ENCODE assay signal across 12 mouse cellular contexts in the genomic region with DNA sequence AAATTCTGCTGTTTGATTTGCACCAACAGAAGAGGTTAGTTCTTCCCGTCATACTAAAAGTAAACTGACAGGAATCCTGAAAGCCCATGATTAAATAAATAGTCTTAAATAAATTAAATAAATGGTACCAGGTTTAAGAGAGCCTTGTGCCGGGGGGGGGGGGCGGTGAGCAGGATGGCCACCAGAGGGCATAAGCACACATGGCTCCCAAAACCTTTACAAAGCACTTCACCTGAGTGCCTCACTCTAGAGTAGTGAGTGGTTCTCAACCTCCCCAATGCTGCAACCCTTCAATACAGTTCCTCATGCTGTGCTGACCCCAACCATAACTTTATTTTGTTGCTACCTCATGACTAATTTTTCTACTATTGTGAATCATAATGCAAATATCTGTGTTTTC. TPM values are rescaled to one million over a fixed set of nuclear protein-coding genes. Genes with fewer than 3 reads are reported as not detected.
DNase-seq lines count a peak whose midpoint lies in the region; ATAC-seq and TF ChIP-seq lines count a peak whose summit lies in the region.
"Had no signal": no experiment of that assay in that cellular context is flagged by ENCODE, and none has a peak within 500 bp of the region (broad histone marks: within the 10 kb centered on the region; RNA-seq: fewer than 3 reads in every experiment).

No protein-coding gene starts in this region.

- no peak overlapping the region for H3K27ac ChIP-seq in hindbrain, postnatal 0 days
- no peak overlapping the region for H3K27ac ChIP-seq in hindbrain, embryonic 10.5 days
- H3K27ac ChIP-seq: forebrain, embryonic 10.5 days; hindbrain, embryonic 14.5 days had no signal

- DNase-seq in hindbrain, postnatal 0 days (ENCODE audit: low spot score): no peak
- no peak for DNase-seq in hindbrain, embryonic 10.5 days (ENCODE audit: low spot score)
- peak; percentile 16 for DNase-seq in thymus, postnatal 0 days (ENCODE audit: low spot score)
- no peak for DNase-seq in thymus, postnatal 4 days
- peak; percentile 19 for DNase-seq in brain, embryonic 14.5 days (ENCODE audit: low read depth)
- no peak for DNase-seq in urinary bladder, postnatal 25 days (ENCODE audit: low spot score)
- DNase-seq in ovary, postnatal 10 days (ENCODE audit: low spot score): no peak
- DNase-seq: kidney, postnatal 36 days; left cerebral cortex, postnatal 4 days had no signal

- no peaks in the 10 kb centered on the region for H3K9me3 ChIP-seq in hindbrain, postnatal 0 days (ENCODE audit: low read length)
- H3K9me3 ChIP-seq in hindbrain, embryonic 10.5 days: no peaks in the 10 kb centered on the region
- H3K9me3 ChIP-seq: forebrain, embryonic 10.5 days had no signal

- no peak overlapping the region for H3K4me3 ChIP-seq in hindbrain, postnatal 0 days (ENCODE audit: low read length)
- H3K4me3 ChIP-seq in hindbrain, embryonic 10.5 days: no peak overlapping the region
- H3K4me3 ChIP-seq: forebrain, embryonic 10.5 days; myocyte had no signal

- no peak for ATAC-seq in hindbrain, postnatal 0 days

- 33% methylated on average over 3 of the region's 3 CpGs for WGBS in hindbrain, postnatal 0 days
- 71% methylated on average over 2 of the region's 3 CpGs for WGBS in hindbrain, embryonic 10.5 days

- H3K9ac ChIP-seq in hindbrain, postnatal 0 days (replicated peaks; ENCODE audit: low read length): no peak overlapping the region
- H3K9ac ChIP-seq: hindbrain, embryonic 14.5 days had no signal

- H3K4me2 ChIP-seq in hindbrain, postnatal 0 days (ENCODE audit: low read depth, low read length): no peak overlapping the region
- H3K4me2 ChIP-seq: hindbrain, embryonic 14.5 days had no signal

- H3K27me3 ChIP-seq in hindbrain, postnatal 0 days (ENCODE audit: insufficient read depth, low read length): no peaks in the 10 kb centered on the region
- no peaks in the 10 kb centered on the region for H3K27me3 ChIP-seq in hindbrain, embryonic 10.5 days (ENCODE audit: insufficient read depth, poor library complexity, severe bottlenecking)

- TF ChIP-seq POLR2A in brain, embryonic 14.5 days (IDR thresholded peaks at IDR 0.05; ENCODE audit: borderline replicate concordance, extremely low read depth, insufficient read depth, insufficient read length, poor library complexity, severe bottlenecking): no peak

- H3K4me1 ChIP-seq in hindbrain, postnatal 0 days (ENCODE audit: insufficient read depth, low read length): no peaks in the 10 kb centered on the region
- H3K4me1 ChIP-seq in hindbrain, embryonic 10.5 days (replicated peaks): no peaks in the 10 kb centered on the region

- H3K36me3 ChIP-seq in hindbrain, postnatal 0 days (ENCODE audit: insufficient read depth, low read length): peaks cover 25% of the 10 kb centered on the region
- H3K36me3 ChIP-seq in hindbrain, embryonic 10.5 days: peaks cover 86% of the 10 kb centered on the region

- peak; percentile 47 for TF ChIP-seq CTCF in hindbrain, postnatal 0 days (IDR thresholded peaks at IDR 0.05; ENCODE audit: low read depth)
- peak; percentile 28; the same call in 1 of the 2 replicates for TF ChIP-seq CTCF in brain, embryonic 14.5 days (IDR thresholded peaks at IDR 0.05; ENCODE audit: borderline replicate concordance, extremely low read depth, insufficient read depth, insufficient read length)

RNA-seq across cellular contexts. Expression of gene Tdp1, which starts 15.7 kb away (rescaled TPM):
- total RNA-seq in hindbrain, postnatal 0 days (2014; rRNA removed): 14.2 and 14.6 TPM in 2 replicates
- 35.1 and 36.2 TPM in 2 replicates for polyA plus RNA-seq in hindbrain, postnatal 0 days (2015; fragmentation: Nextera tagmentation; extraction: Ambion mirVana)
- polyA plus RNA-seq in hindbrain, embryonic 10.5 days (2016; fragmentation: Nextera tagmentation; extraction: Ambion mirVana): 77.9 and 83.9 TPM in 2 replicates
- polyA plus RNA-seq in thymus, postnatal 0 days (2015; fragmentation: Nextera tagmentation; extraction: Ambion mirVana): 49.9 and 55.7 TPM in 2 replicates
- polyA plus RNA-seq in brain, embryonic 14.5 days (2012; rRNA removed): 47.3 and 57.5 TPM in 2 replicates

RNA-seq across cellular contexts. Expression of gene Efcab11, which starts 15.8 kb away (rescaled TPM):
- 4.7 and 4.8 TPM in 2 replicates for total RNA-seq in hindbrain, postnatal 0 days (2014; rRNA removed)
- 4.3 and 5.5 TPM in 2 replicates for polyA plus RNA-seq in hindbrain, postnatal 0 days (2015; fragmentation: Nextera tagmentation; extraction: Ambion mirVana)
- 21.9 and 24.4 TPM in 2 replicates for polyA plus RNA-seq in hindbrain, embryonic 10.5 days (2016; fragmentation: Nextera tagmentation; extraction: Ambion mirVana)
- polyA plus RNA-seq in thymus, postnatal 0 days (2015; fragmentation: Nextera tagmentation; extraction: Ambion mirVana): 9.6 and 10.0 TPM in 2 replicates
- 3.8 and 6.0 TPM in 2 replicates for polyA plus RNA-seq in brain, embryonic 14.5 days (2012; rRNA removed)

Comparison
In these comparisons a context has a peak if more than half of its experiments do, and no peak if none do; other contexts are left out.
1. DNase-seq: peak in thymus, postnatal 0 days (single experiment) and brain, embryonic 14.5 days (single experiment); none in hindbrain, postnatal 0 days (single experiment), hindbrain, embryonic 10.5 days (single experiment), thymus, postnatal 4 days (single experiment), urinary bladder, postnatal 25 days (single experiment) and ovary, postnatal 10 days (single experiment).